Mouse (Mus musculus) gastrocnemius, postnatal 36 days (tissue): Measurements from ENCODE around the gene Parp1. TPM values are rescaled to one million over a fixed set of nuclear protein-coding genes. Genes with fewer than 3 reads are reported as not detected.

ENCODE experiments used
- DNase-seq, 2 experiments: peaks; one replicate each; pipeline ENCODE4 v3.0.0; 2022
- intact Hi-C: fragments of 180-260 bp; cut with DNase I; formaldehyde crosslinking; loops from one replicate; pipeline ENCODE4 v1.15.1; 2025
- long read RNA-seq, 2 experiments: library from polyadenylated mRNA; stranded (forward); transcript quantifications; one replicate each; pipeline ENCODE4 v2.0.0; 2021
- total RNA-seq, 2 experiments: library from RNA; stranded (reverse); gene quantifications; 2 replicates each; pipeline ENCODE4 v1.2.3; 2021

The Parp1 gene
- 10 to 100 TPM; 59.3 to 62.7 TPM for total RNA-seq
- long read RNA-seq, experiment 1, transcript Parp1-201 (23 exons, 3,873 nt) = major isoform, 7 of 21 reads
- long read RNA-seq, experiment 1, partial matches to known transcripts = 6 of 21 reads
- long read RNA-seq, experiment 1, other reads (novel, unspliced or antisense) = 8 of 21 reads
- long read RNA-seq, experiment 2, transcript Parp1-201 (23 exons, 3,873 nt) = major isoform, 19 of 52 reads
- long read RNA-seq, experiment 2, partial matches to known transcripts = 28 of 52 reads
- long read RNA-seq, experiment 2, other reads (novel, unspliced or antisense) = 5 of 52 reads

- intact Hi-C loops = no loop called here
- DNase-seq = peak; percentile 94 to 95
Observed at GRCm38 (mm10) chr1:180568761-180569452, at the start of gene Parp1. TSS of gene Parp1 (plus strand) at chr1:180568924.

- intact Hi-C loops = no loop called here
- no peak for DNase-seq
Observed at GRCm38 (mm10) chr1:180519520-180519919, 49.2 kb upstream of the Parp1 start.

- DNase-seq = no peak
- intact Hi-C loops = no loop called here
Observed at GRCm38 (mm10) chr1:180520190-180520589, 48.5 kb upstream of the Parp1 start.

GRCm38 (mm10) chr1:180523320-180523719, 45.4 kb upstream of the Parp1 start:
- intact Hi-C loops = no loop called here
- DNase-seq = no peak

GRCm38 (mm10) chr1:180525301-180525700, 43.4 kb upstream of the Parp1 start:
- intact Hi-C loops = no loop called here
- no peak for DNase-seq

GRCm38 (mm10) chr1:180529847-180530246, 38.9 kb upstream of the Parp1 start:
- intact Hi-C loops = no loop called here
- DNase-seq = no peak

GRCm38 (mm10) chr1:180530457-180531263, 38.1 kb upstream of the Parp1 start:
- intact Hi-C loops = no loop called here
- no peak for DNase-seq

- intact Hi-C loops = no loop called here
- no peak for DNase-seq
Observed at GRCm38 (mm10) chr1:180532671-180533070, 36.1 kb upstream of the Parp1 start.

GRCm38 (mm10) chr1:180536719-180537118, 32.0 kb upstream of the Parp1 start:
- DNase-seq = no peak
- intact Hi-C loops = no loop called here

- intact Hi-C loops = no loop called here
- DNase-seq = no peak
Observed at GRCm38 (mm10) chr1:180541251-180541650, 27.5 kb upstream of the Parp1 start.

- intact Hi-C loops = no loop called here
- no peak for DNase-seq
Observed at GRCm38 (mm10) chr1:180541883-180542711, 26.6 kb upstream of the Parp1 start.

GRCm38 (mm10) chr1:180542712-180543371, 25.9 kb upstream of the Parp1 start:
- intact Hi-C loops = no loop called here

GRCm38 (mm10) chr1:180545918-180546545, 22.7 kb upstream of the Parp1 start:
- DNase-seq = no peak
- intact Hi-C loops = no loop called here

More at GRCm38 (mm10) chr1:180542712-180543371, 25.9 kb upstream of the Parp1 start:
- DNase-seq = no peak

GRCm38 (mm10) chr1:180546798-180547750, 21.6 kb upstream of the Parp1 start:
- no peak for DNase-seq
- intact Hi-C loops = no loop called here

- no peak for DNase-seq
- intact Hi-C loops = loop anchor here (2.0 kb wide), 1 partner anchor 63 kb away; no protein-coding TSS in a partner anchor
Observed at GRCm38 (mm10) chr1:180547751-180548669, 20.7 kb upstream of the Parp1 start.

GRCm38 (mm10) chr1:180549539-180550308, 19.0 kb upstream of the Parp1 start:
- intact Hi-C loops = loop anchor here (2.0 to 5.0 kb wide), 2 partner anchors 65 to 282 kb away; no protein-coding TSS in a partner anchor
- no peak for DNase-seq
